Mouse (Mus musculus): ENCODE measurements at regions not wholly inside any gene's neighbourhood (a gene's known extent, or its start where the extent isn't known, plus 50 kb on each side); places are given as distances from the start of the nearest gene placed in this dataset.

- no peak for DNase-seq (ENCODE audit: low spot score)
Observed at GRCm38 (mm10) chr3:104295015-104295719, 75.0 kb upstream of the Magi3 start.

GRCm38 (mm10) chr3:104293869-104294268 lies 73.7 kb upstream of the Magi3 start:
- no peak for DNase-seq (ENCODE audit: low spot score)

- DNase-seq (ENCODE audit: low spot score): no peak
Observed at GRCm38 (mm10) chr3:104288970-104289680, 69.0 kb upstream of the Magi3 start.

DNA sequence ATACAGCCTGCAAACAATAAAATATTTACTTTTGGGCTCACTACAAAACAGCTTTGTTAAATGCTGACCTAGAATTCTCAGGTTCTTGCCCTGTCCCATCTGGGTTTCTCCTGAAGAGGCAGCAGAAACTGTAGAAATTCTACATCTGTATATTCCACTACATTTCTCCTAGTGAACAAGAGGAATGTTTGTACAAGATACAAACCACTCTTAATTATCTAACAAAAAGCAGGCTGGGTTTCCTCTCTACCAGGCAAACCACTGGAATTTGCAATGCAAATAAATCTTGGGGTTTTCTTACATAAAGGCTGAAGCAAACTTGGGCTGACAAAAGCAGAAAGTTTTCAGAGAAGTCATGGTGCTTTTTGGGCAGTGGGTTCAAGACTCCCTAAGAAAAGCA lies 67.7 kb upstream of the Magi3 start:
- no peak for DNase-seq (ENCODE audit: low spot score)

- no peak for DNase-seq (ENCODE audit: low spot score)
Observed at GRCm38 (mm10) chr3:104284961-104285360, 64.8 kb upstream of the Magi3 start.

GRCm38 (mm10) chr3:104283855-104284254 lies 63.7 kb upstream of the Magi3 start:
- DNase-seq (ENCODE audit: low spot score): no peak

GRCm38 (mm10) chr3:104279505-104279904 lies 59.3 kb upstream of the Magi3 start:
- DNase-seq (ENCODE audit: low spot score): no peak

DNA sequence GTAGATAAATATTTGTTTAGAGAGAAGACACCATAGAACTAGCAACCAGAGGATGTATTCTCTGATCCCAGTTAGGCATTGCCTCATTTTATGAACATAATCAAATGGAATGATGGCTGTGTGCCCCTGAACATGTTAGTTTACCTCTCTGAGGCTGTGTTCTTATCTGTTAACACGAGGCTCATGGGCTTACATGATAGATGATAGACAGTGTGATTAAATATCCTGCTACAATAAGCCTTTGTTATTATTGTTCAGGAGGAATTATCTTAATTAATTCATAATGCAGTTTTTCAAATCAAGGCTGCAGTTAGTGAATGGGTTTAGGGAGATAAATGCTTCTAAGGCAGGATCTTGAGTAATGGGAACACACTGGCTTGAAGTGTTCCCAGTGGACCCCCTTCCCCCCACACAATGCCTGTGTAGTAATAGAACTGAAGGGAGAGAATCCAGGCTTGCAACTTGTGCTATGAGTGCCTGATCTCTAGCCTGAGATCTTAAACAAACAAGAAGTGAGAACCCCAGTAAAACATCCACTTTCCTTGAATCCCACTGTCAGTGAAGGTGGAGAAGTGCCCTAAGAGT lies 54.6 kb upstream of the Magi3 start:
- DNase-seq (ENCODE audit: low spot score): no peak

GRCm38 (mm10) chr3:104274084-104274483 lies 53.9 kb upstream of the Magi3 start:
- DNase-seq (ENCODE audit: low spot score): no peak
